Mouse (Mus musculus): ENCODE results near the gene Lingo1.

Gene Lingo1

DNA sequence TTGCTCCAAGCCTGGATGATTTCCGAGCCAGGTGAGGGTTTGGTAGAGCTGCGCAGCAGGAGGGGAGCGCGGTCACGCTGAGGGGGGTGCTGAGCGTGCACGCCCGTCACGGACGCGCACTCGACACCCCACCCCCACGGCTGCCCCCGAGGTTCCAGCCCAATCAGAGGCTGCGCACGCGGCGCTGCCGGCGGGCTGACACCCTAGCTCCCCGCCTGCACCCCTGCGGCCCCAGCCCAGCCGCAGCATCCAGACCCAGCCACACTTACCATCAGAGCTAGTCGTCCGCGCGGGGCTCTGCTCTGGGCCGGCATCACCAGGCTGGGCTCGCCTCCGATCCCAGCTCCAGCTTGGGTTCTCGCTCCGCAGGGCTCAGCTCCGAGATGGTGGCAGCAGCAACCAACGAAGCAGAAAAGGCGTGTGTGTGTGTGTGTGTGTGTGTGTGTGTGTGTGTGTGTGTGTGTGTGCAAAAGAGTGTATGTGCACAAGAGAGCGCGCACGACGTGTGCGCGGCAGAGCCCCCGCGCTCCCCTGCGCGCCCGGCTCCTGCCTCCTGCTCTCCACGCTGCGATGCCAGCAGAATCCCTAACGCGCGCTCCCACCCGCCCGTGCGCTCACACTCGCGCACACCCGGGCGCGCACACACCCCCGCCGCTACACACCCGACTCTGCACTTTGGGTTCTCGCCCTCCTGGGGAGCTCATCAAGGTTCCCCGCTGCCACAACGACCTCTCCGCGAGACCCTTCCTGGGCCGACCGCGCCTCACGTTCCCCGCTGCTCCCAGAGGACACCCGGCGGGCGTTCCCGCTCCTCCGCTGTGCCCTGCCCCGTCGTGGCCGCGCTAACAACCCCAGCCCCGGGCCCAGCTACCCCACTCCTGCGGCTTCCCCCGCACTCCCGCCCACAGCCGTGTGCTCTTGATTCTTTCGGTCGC lies at the start of gene Lingo1:
Gene Lingo1, minus strand, starts transcription at position 748 of the 935 bp plus-strand sequence.
- no peak for DNase-seq

DNA sequence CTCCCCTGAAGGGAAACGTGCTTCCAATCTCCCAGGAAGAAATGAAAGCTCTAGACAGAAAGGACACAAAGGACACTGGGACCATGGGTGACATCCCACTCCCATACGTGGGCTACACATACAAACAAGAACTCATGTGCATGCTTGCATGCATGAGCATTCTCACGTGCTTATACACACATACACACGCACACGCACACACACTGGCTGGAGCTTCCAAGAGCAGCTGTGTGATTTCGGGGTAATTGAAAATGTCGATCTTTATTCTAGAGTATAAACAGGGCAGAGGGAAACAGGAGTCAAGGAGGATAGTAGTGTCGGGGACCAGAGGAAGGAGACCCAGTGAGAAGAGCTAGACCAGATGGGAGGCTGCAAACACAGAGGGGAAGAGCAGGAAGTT lies 48.4 kb upstream of the Lingo1 start:
- no peak for DNase-seq

GRCm38 (mm10) chr9:56843679-56844188 lies 47.5 kb upstream of the Lingo1 start:
- peak; percentile 73 to 84 for DNase-seq

GRCm38 (mm10) chr9:56842303-56842719 lies 46.0 kb upstream of the Lingo1 start:
- DNase-seq, result no peak

DNA sequence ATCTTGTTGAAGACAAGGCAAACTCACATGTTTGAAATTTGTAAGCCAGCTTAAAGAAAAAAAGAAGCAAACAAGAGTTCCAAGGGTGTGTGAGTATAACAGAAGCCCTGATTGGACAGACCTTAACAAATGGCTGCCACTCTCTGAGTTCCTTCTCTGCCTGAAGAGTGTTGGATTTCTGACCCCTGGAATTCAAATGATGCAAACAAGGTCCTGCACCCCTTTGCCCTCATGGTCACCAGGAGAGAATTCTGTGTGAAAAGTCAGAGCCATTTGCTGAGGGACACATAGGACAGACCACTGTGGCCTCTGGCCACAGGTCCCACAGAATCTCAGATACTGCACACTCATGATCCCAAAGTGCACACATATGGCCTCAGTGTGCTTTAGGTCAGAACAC lies 45.6 kb upstream of the Lingo1 start:
- no peak for DNase-seq

GRCm38 (mm10) chr9:56840721-56841120 lies 44.5 kb upstream of the Lingo1 start:
- no peak for DNase-seq

GRCm38 (mm10) chr9:56835152-56835551 lies 38.9 kb upstream of the Lingo1 start:
- DNase-seq, result no peak

- DNase-seq, result peak; percentile 10 to 47
These were observed 36.6 kb upstream of the Lingo1 start for GRCm38 (mm10) chr9:56832900-56833299.

- no peak for DNase-seq
These were observed 35.6 kb upstream of the Lingo1 start for GRCm38 (mm10) chr9:56831904-56832303.

GRCm38 (mm10) chr9:56830162-56830561 lies 33.9 kb upstream of the Lingo1 start:
- DNase-seq, result peak; percentile 21 to 54

- DNase-seq, result no peak
These were observed 32.6 kb upstream of the Lingo1 start for GRCm38 (mm10) chr9:56828841-56829240.

GRCm38 (mm10) chr9:56828146-56828545 lies 31.9 kb upstream of the Lingo1 start:
- DNase-seq, result no peak

- no peak for DNase-seq
These were observed 29.4 kb upstream of the Lingo1 start for GRCm38 (mm10) chr9:56825476-56826213.

- DNase-seq, result peak in 1 of 2 experiments; percentile 47
These were observed 28.6 kb upstream of the Lingo1 start for GRCm38 (mm10) chr9:56824900-56825299.

GRCm38 (mm10) chr9:56810916-56811315 lies 14.6 kb upstream of the Lingo1 start:
- DNase-seq, result no peak

GRCm38 (mm10) chr9:56807990-56808389 lies 11.7 kb upstream of the Lingo1 start:
- DNase-seq, result no peak

DNA sequence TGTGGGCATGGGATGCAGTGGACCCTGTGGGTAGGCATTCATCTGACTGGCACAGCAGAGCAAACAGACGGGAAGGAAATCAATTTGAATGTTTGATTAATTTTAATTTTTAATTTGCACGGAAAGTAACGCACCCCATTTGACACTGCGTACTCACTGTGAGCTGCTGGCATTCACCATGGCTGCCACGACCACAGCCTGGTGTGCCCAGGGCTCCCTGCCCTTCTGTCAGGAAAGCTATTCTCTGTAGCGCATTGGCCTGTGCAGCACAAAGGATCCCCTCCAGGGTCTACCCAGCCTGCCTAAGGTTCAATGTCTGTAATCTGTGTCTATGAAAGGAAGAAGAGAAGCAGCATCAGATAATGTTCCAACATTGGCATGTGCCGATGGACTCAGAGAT lies 6.9 kb upstream of the Lingo1 start:
- DNase-seq, result no peak

- DNase-seq, result peak; percentile 59 to 66
These were observed 1.6 kb upstream of the Lingo1 start for GRCm38 (mm10) chr9:56797876-56798275.

GRCm38 (mm10) chr9:56796656-56797131 lies 426 bp upstream of the Lingo1 start:
- DNase-seq, result no peak

GRCm38 (mm10) chr9:56791696-56792261 lies 4.5 kb downstream of the Lingo1 start:
- no peak for DNase-seq

- no peak for DNase-seq
These were observed 11.7 kb downstream of the Lingo1 start for GRCm38 (mm10) chr9:56784576-56784975.

DNA sequence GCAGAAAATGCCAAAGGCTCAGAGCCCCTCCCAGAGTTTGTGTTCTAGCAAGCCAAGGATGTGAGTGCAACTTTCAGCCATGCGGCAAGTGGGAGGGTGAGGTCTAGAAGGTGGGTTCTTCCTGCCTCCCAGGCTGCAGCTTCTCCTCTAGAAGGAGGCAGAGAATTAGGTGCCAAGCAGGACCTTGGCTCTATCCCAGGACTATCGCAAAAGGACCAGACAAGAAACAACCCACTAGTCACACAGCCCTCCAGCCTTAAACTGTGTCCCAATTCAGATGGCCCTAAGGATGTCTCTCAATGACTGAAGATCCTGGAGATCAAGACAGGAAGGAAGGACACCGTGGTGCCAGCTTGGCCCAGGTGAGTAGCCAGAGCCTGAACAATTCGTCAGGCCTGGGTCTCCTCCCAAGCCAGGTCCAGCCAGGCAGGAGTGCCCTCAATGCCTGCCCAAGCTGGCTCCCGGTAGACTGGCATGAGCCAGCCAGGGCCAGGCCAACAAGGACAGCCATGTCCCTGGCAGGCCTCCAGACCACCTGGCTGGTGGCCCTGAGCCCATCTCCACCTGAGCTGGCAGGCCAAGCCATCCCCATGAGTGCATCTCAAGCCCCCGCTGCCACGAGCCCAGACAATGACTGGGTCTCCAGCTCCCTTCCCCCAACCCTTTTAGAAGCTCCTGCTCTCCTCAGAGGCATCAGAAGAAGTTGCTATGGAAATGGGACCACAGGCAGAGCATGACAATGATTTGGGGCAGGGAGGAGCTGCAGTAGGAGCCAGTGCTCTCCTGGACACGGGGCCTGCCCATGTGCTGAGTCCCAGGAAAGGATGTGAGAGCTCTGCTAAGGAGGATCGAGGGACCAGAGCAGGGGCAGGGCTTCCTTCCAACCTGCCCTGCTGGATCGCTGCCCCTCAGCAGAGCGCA lies 19.1 kb downstream of the Lingo1 start:
- DNase-seq, result peak; percentile 14 to 49
